Mouse (Mus musculus) adrenal gland, postnatal 14 days (tissue): ENCODE data around the gene Mybpc3. TPM values are rescaled to one million over a fixed set of nuclear protein-coding genes. Genes with fewer than 3 reads are reported as not detected.

Source experiments
- DNase-seq: peaks from one replicate; pipeline ENCODE4 v3.0.0; 2021; ENCODE audit warnings: mixed read lengths
- long read RNA-seq, 2 experiments: library from polyadenylated mRNA; stranded (forward); transcript quantifications; one replicate each; pipeline ENCODE4 v2.0.0; 2021
- total RNA-seq: library from RNA; stranded (reverse); gene quantifications from 2 replicates; pipeline ENCODE4 v1.2.3, GENCODE M21; 2021

Mybpc3 gene
- 0.15 TPM in 1 of 2 replicates, not detected in the other for total RNA-seq
- long read RNA-seq, experiment 1: 0 reads
- long read RNA-seq, experiment 2: 0 reads

- DNase-seq: no peak
These were observed at the start of gene Mybpc3 for GRCm38 (mm10) chr2:91117585-91118275. Gene Mybpc3, plus strand, starts transcription at chr2:91118144.

GRCm38 (mm10) chr2:91068162-91068871 lies 49.6 kb upstream of the Mybpc3 start:
- no peak for DNase-seq

- DNase-seq: no peak
These were observed 49.1 kb upstream of the Mybpc3 start for GRCm38 (mm10) chr2:91068872-91069165.

- peak; percentile 51 for DNase-seq
These were observed 48.5 kb upstream of the Mybpc3 start for GRCm38 (mm10) chr2:91069306-91070000.

- peak; percentile 98 for DNase-seq
These were observed 47.7 kb upstream of the Mybpc3 start, which contains the start of gene Slc39a13 for GRCm38 (mm10) chr2:91070076-91070800. Gene Slc39a13, minus strand, starts transcription at chr2:91070417.

- DNase-seq: no peak
These were observed 46.9 kb upstream of the Mybpc3 start for GRCm38 (mm10) chr2:91071059-91071458.

- DNase-seq: no peak
These were observed 45.9 kb upstream of the Mybpc3 start for GRCm38 (mm10) chr2:91072092-91072491.

GRCm38 (mm10) chr2:91077957-91078313 lies 40.0 kb upstream of the Mybpc3 start:
- no peak for DNase-seq

GRCm38 (mm10) chr2:91078314-91079025 lies 39.5 kb upstream of the Mybpc3 start:
- peak; percentile 39 for DNase-seq

GRCm38 (mm10) chr2:91079026-91079384 lies 38.9 kb upstream of the Mybpc3 start:
- DNase-seq: no peak

GRCm38 (mm10) chr2:91080784-91081513 lies 37.0 kb upstream of the Mybpc3 start:
- no peak for DNase-seq

GRCm38 (mm10) chr2:91081775-91082695 lies 35.9 kb upstream of the Mybpc3 start, which contains the start of gene Spi1:
Gene Spi1, plus strand, starts transcription at chr2:91082390.
- no peak for DNase-seq

GRCm38 (mm10) chr2:91082844-91083243 lies 35.1 kb upstream of the Mybpc3 start:
- DNase-seq: peak; percentile 79

GRCm38 (mm10) chr2:91083366-91083940 lies 34.5 kb upstream of the Mybpc3 start:
- DNase-seq: no peak

GRCm38 (mm10) chr2:91084179-91084820 lies 33.6 kb upstream of the Mybpc3 start:
- no peak for DNase-seq

- no peak for DNase-seq
These were observed 32.2 kb upstream of the Mybpc3 start for GRCm38 (mm10) chr2:91085494-91086391.

GRCm38 (mm10) chr2:91086392-91087237 lies 31.3 kb upstream of the Mybpc3 start:
- no peak for DNase-seq
